18 mouse cellular contexts compared by ENCODE assay signal in genomic region chr14:109891896-109892165, GRCm38 (mm10).
A peak's percentile ranks its signal among the peaks of the same experiment; 100 is the strongest.
DNase-seq lines count a peak whose midpoint lies in the region; ATAC-seq lines count a peak whose summit lies in the region.
"Had no signal": no experiment of that assay in that cellular context is flagged by ENCODE, and none has a peak within 500 bp of the region (broad histone marks: within the 10 kb centered on the region; RNA-seq: fewer than 3 reads in every experiment).

No protein-coding gene starts in this region.

- no peaks in the 10 kb centered on the region for H3K27me3 ChIP-seq in forebrain, embryonic 13.5 days
- no peaks in the 10 kb centered on the region for H3K27me3 ChIP-seq in forebrain, embryonic 14.5 days (replicated peaks; ENCODE audit: control insufficient read depth, insufficient read depth, low read length)
- no peaks in the 10 kb centered on the region for H3K27me3 ChIP-seq in hindbrain, embryonic 15.5 days
- H3K27me3 ChIP-seq in hindbrain, embryonic 14.5 days (ENCODE audit: control insufficient read depth, insufficient read depth, low read length) = no peaks in the 10 kb centered on the region
- H3K27me3 ChIP-seq in midbrain, embryonic 15.5 days (replicated peaks) = no peaks in the 10 kb centered on the region
- H3K27me3 ChIP-seq in midbrain, embryonic 14.5 days (ENCODE audit: control insufficient read depth, insufficient read depth, low read length) = no peaks in the 10 kb centered on the region
- H3K27me3 ChIP-seq: embryonic facial prominence, embryonic 15.5 days; forebrain, embryonic 12.5 days; heart, embryonic 13.5 days; hindbrain, embryonic 12.5 days had no signal

- WGBS in forebrain, embryonic 13.5 days = 90% methylated on average over 2 of the region's 2 CpGs
- 87% methylated on average over 2 of the region's 2 CpGs for WGBS in forebrain, embryonic 14.5 days
- 80% methylated on average over 2 of the region's 2 CpGs for WGBS in hindbrain, embryonic 15.5 days
- 87% methylated on average over 2 of the region's 2 CpGs for WGBS in hindbrain, embryonic 14.5 days
- 77% methylated on average over 2 of the region's 2 CpGs for WGBS in midbrain, embryonic 15.5 days
- WGBS in midbrain, embryonic 14.5 days = 93% methylated on average over 2 of the region's 2 CpGs

- no peak overlapping the region for H3K9ac ChIP-seq in forebrain, embryonic 13.5 days
- H3K9ac ChIP-seq in forebrain, embryonic 14.5 days (ENCODE audit: low read length) = no peak overlapping the region
- H3K9ac ChIP-seq in hindbrain, embryonic 15.5 days = no peak overlapping the region
- H3K9ac ChIP-seq in hindbrain, embryonic 14.5 days = no peak overlapping the region
- H3K9ac ChIP-seq in midbrain, embryonic 15.5 days = no peak overlapping the region
- no peak overlapping the region for H3K9ac ChIP-seq in midbrain, embryonic 14.5 days (replicated peaks; ENCODE audit: low read length)
- H3K9ac ChIP-seq: embryonic facial prominence, embryonic 15.5 days; forebrain, embryonic 12.5 days; heart, embryonic 13.5 days; hindbrain, embryonic 12.5 days had no signal

- ATAC-seq in forebrain, embryonic 13.5 days = peak; percentile 21; the same call in 1 of the 2 replicates
- ATAC-seq in forebrain, embryonic 14.5 days = no peak
- peak; percentile 61 for ATAC-seq in hindbrain, embryonic 15.5 days (ENCODE audit: low FRiP score, low read depth)
- ATAC-seq in hindbrain, embryonic 14.5 days (ENCODE audit: low FRiP score) = no peak
- peak; percentile 65 for ATAC-seq in midbrain, embryonic 15.5 days (replicated peaks)
- no peak for ATAC-seq in midbrain, embryonic 14.5 days (ENCODE audit: low FRiP score, low TSS enrichment)

- H3K27ac ChIP-seq in forebrain, embryonic 13.5 days = no peak overlapping the region
- no peak overlapping the region for H3K27ac ChIP-seq in forebrain, embryonic 14.5 days (ENCODE audit: low read depth, low read length)
- H3K27ac ChIP-seq in hindbrain, embryonic 15.5 days (replicated peaks) = no peak overlapping the region
- no peak overlapping the region for H3K27ac ChIP-seq in hindbrain, embryonic 14.5 days
- H3K27ac ChIP-seq in midbrain, embryonic 15.5 days = no peak overlapping the region
- H3K27ac ChIP-seq in midbrain, embryonic 14.5 days (replicated peaks; ENCODE audit: low read depth, low read length) = no peak overlapping the region
- H3K27ac ChIP-seq: embryonic facial prominence, embryonic 15.5 days; forebrain, embryonic 12.5 days; heart, embryonic 13.5 days; hindbrain, embryonic 12.5 days had no signal

- no peaks in the 10 kb centered on the region for H3K9me3 ChIP-seq in forebrain, embryonic 13.5 days (replicated peaks)
- H3K9me3 ChIP-seq in forebrain, embryonic 14.5 days (replicated peaks; ENCODE audit: control insufficient read depth, low read length) = no peaks in the 10 kb centered on the region
- H3K9me3 ChIP-seq in hindbrain, embryonic 15.5 days = no peaks in the 10 kb centered on the region
- no peaks in the 10 kb centered on the region for H3K9me3 ChIP-seq in hindbrain, embryonic 14.5 days (ENCODE audit: control insufficient read depth, low read length)
- H3K9me3 ChIP-seq in midbrain, embryonic 15.5 days = no peaks in the 10 kb centered on the region
- no peaks in the 10 kb centered on the region for H3K9me3 ChIP-seq in midbrain, embryonic 14.5 days (ENCODE audit: control insufficient read depth, low read length)
- H3K9me3 ChIP-seq: embryonic facial prominence, embryonic 15.5 days; forebrain, embryonic 12.5 days; heart, embryonic 13.5 days; hindbrain, embryonic 12.5 days had no signal

- H3K36me3 ChIP-seq in forebrain, embryonic 13.5 days (ENCODE audit: poor library complexity, severe bottlenecking) = no peaks in the 10 kb centered on the region
- no peaks in the 10 kb centered on the region for H3K36me3 ChIP-seq in forebrain, embryonic 14.5 days (ENCODE audit: control insufficient read depth, insufficient read depth, low read length)
- no peaks in the 10 kb centered on the region for H3K36me3 ChIP-seq in hindbrain, embryonic 15.5 days
- H3K36me3 ChIP-seq in hindbrain, embryonic 14.5 days (replicated peaks; ENCODE audit: control insufficient read depth, insufficient read depth) = no peaks in the 10 kb centered on the region
- no peaks in the 10 kb centered on the region for H3K36me3 ChIP-seq in midbrain, embryonic 15.5 days (replicated peaks)
- H3K36me3 ChIP-seq in midbrain, embryonic 14.5 days (ENCODE audit: control insufficient read depth, insufficient read depth, low read length) = no peaks in the 10 kb centered on the region
- H3K36me3 ChIP-seq: embryonic facial prominence, embryonic 15.5 days; forebrain, embryonic 12.5 days; heart, embryonic 13.5 days; hindbrain, embryonic 12.5 days had no signal

- DNase-seq in forebrain, embryonic 14.5 days (ENCODE audit: low spot score) = no peak
- DNase-seq in hindbrain, embryonic 14.5 days (ENCODE audit: low spot score) = no peak
- no peak for DNase-seq in midbrain, embryonic 14.5 days
- no peak for DNase-seq in adrenal gland, postnatal 25 days
- DNase-seq: adrenal gland, postnatal 10 days; cerebellum, adult 11-12 months; cerebellum, adult 9-10 months; cerebellum, postnatal 25 days; gastrocnemius, postnatal 36 days; heart, adult 11 months; heart, postnatal 36 days had no signal

- no peak overlapping the region for H3K4me3 ChIP-seq in forebrain, embryonic 13.5 days
- no peak overlapping the region for H3K4me3 ChIP-seq in forebrain, embryonic 14.5 days (ENCODE audit: low read depth, low read length)
- H3K4me3 ChIP-seq in hindbrain, embryonic 15.5 days = no peak overlapping the region
- no peak overlapping the region for H3K4me3 ChIP-seq in hindbrain, embryonic 14.5 days (replicated peaks; ENCODE audit: low read length)
- H3K4me3 ChIP-seq in midbrain, embryonic 15.5 days = no peak overlapping the region
- H3K4me3 ChIP-seq in midbrain, embryonic 14.5 days (replicated peaks; ENCODE audit: low read depth, low read length) = no peak overlapping the region
- H3K4me3 ChIP-seq: embryonic facial prominence, embryonic 15.5 days; forebrain, embryonic 12.5 days; heart, embryonic 13.5 days; hindbrain, embryonic 12.5 days had no signal

- no peak overlapping the region for H3K4me2 ChIP-seq in forebrain, embryonic 13.5 days
- no peak overlapping the region for H3K4me2 ChIP-seq in forebrain, embryonic 14.5 days (ENCODE audit: low read length)
- H3K4me2 ChIP-seq in hindbrain, embryonic 15.5 days = no peak overlapping the region
- H3K4me2 ChIP-seq in hindbrain, embryonic 14.5 days (replicated peaks) = no peak overlapping the region
- no peak overlapping the region for H3K4me2 ChIP-seq in midbrain, embryonic 15.5 days
- H3K4me2 ChIP-seq in midbrain, embryonic 14.5 days (ENCODE audit: low read length) = no peak overlapping the region
- H3K4me2 ChIP-seq: embryonic facial prominence, embryonic 15.5 days; forebrain, embryonic 12.5 days; heart, embryonic 13.5 days; hindbrain, embryonic 12.5 days had no signal

- no peaks in the 10 kb centered on the region for H3K4me1 ChIP-seq in forebrain, embryonic 13.5 days
- H3K4me1 ChIP-seq in forebrain, embryonic 14.5 days (ENCODE audit: control insufficient read depth, insufficient read depth, low read length) = no peaks in the 10 kb centered on the region
- H3K4me1 ChIP-seq in hindbrain, embryonic 15.5 days (replicated peaks) = no peaks in the 10 kb centered on the region
- H3K4me1 ChIP-seq in hindbrain, embryonic 14.5 days (replicated peaks; ENCODE audit: control insufficient read depth, insufficient read depth, low read length) = no peaks in the 10 kb centered on the region
- no peaks in the 10 kb centered on the region for H3K4me1 ChIP-seq in midbrain, embryonic 15.5 days
- H3K4me1 ChIP-seq in midbrain, embryonic 14.5 days (ENCODE audit: control insufficient read depth, insufficient read depth, low read length) = no peaks in the 10 kb centered on the region
- H3K4me1 ChIP-seq: embryonic facial prominence, embryonic 15.5 days; forebrain, embryonic 12.5 days; heart, embryonic 13.5 days; hindbrain, embryonic 12.5 days had no signal

Comparison
In these comparisons a context has a peak if more than half of its experiments do, and no peak if none do; other contexts are left out.
1. ATAC-seq: peak in forebrain, embryonic 13.5 days (single experiment), hindbrain, embryonic 15.5 days (single experiment) and midbrain, embryonic 15.5 days (single experiment); none in forebrain, embryonic 14.5 days (single experiment), hindbrain, embryonic 14.5 days (single experiment) and midbrain, embryonic 14.5 days (single experiment).